Mouse (Mus musculus): ENCODE data around the gene Thnsl2.

DNA sequence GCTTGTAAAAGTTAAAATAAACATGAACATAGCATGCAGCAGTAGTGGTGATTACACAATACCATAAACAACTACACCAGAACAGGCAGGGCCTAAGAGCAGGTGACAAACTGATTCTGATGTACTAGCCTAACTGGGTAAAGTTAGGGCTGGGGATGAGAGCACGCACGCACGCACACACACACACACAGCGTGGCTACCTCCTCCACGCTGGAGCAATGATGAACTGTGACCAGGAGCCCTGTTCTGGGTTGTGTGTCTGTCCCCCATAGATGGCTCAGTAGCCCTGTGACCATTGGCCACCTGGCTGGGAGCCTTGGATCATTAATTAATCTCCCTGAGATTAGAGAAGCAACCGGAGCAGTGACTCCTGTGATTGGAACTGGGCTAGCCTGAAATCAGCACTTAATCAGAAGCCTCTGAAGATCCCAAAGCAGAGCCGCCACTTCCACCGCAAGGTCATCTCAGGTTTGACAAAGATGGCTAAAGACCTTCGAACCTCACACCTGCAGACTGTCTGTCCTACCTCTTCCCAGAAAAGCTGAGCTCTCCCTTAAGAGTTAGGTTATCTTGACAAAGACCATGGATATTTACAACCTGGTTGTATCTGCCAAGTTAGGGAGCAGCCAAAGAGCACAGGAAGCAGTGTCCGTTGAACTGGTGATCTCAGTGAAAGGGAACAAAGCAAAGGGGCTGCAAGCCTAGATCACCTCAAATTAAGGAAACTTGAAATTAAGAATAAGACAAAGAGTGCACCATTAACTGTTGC, 28.8 kb upstream of the Thnsl2 start:
- TF ChIP-seq CTCF (IDR thresholded peaks at IDR 0.05; ENCODE audit: low read depth), result no peak
- TF ChIP-seq EP300 (IDR thresholded peaks at IDR 0.05; ENCODE audit: low read depth), result no peak
